Mouse (Mus musculus): ENCODE data around the gene Mia. TPM values are rescaled to one million over a fixed set of nuclear protein-coding genes. Genes with fewer than 3 reads are reported as not detected.

Gene Mia
- total RNA-seq, 4 experiments from 2014 or later, result 0.86 to 3.9 (median 2.5) TPM

GRCm38 (mm10) chr7:27161744-27162143, 19.2 kb downstream of the Mia start:
- DNase-seq (ENCODE audit: low spot score in 2 of 2), result no peak

- DNase-seq (ENCODE audit: low spot score in 2 of 2), result no peak
Measured at GRCm38 (mm10) chr7:27160921-27161320, 20.0 kb downstream of the Mia start.

- DNase-seq (ENCODE audit: low spot score in 2 of 2), result peak; percentile 87 to 90
Measured at GRCm38 (mm10) chr7:27159882-27160281, 21.1 kb downstream of the Mia start.

- DNase-seq (ENCODE audit: low spot score in 2 of 2), result no peak
Measured at GRCm38 (mm10) chr7:27159256-27159655, 21.7 kb downstream of the Mia start.

- DNase-seq (ENCODE audit: low spot score in 2 of 2), result no peak
Measured at GRCm38 (mm10) chr7:27158171-27158570, 22.8 kb downstream of the Mia start.

GRCm38 (mm10) chr7:27156005-27156404, 25.0 kb downstream of the Mia start:
- DNase-seq (ENCODE audit: low spot score in 2 of 2), result no peak

- no peak for DNase-seq (ENCODE audit: low spot score in 2 of 2)
Measured at GRCm38 (mm10) chr7:27153205-27153764, 27.7 kb downstream of the Mia start, which contains the start of gene Cyp2t4. Gene Cyp2t4, plus strand, starts transcription at chr7:27153714.

- no peak for DNase-seq (ENCODE audit: low spot score in 2 of 2)
Measured at GRCm38 (mm10) chr7:27136410-27136996, 44.5 kb downstream of the Mia start.

GRCm38 (mm10) chr7:27133757-27134156, 47.2 kb downstream of the Mia start:
- DNase-seq (ENCODE audit: low spot score in 2 of 2), result no peak

GRCm38 (mm10) chr7:27133156-27133555, 47.8 kb downstream of the Mia start:
- DNase-seq (ENCODE audit: low spot score in 2 of 2), result no peak

- DNase-seq (ENCODE audit: low spot score in 2 of 2), result peak in 1 of 2 experiments; percentile 61
Measured at GRCm38 (mm10) chr7:27132588-27132987, 48.4 kb downstream of the Mia start.

GRCm38 (mm10) chr7:27131387-27131786, 49.6 kb downstream of the Mia start:
- DNase-seq (ENCODE audit: low spot score in 2 of 2), result no peak

- no peak for DNase-seq (ENCODE audit: low spot score in 2 of 2)
Measured at GRCm38 (mm10) chr7:27130521-27131370, 50.2 kb downstream of the Mia start.

GRCm38 (mm10) chr7:27129811-27130210, 51.1 kb downstream of the Mia start:
- no peak for DNase-seq (ENCODE audit: low spot score in 2 of 2)

Small RNA genes within 50 kb of the gene (microRNA-seq; reads per million reads assigned to microRNA genes)
- gene Mir1191 (0 reads per million in 2 experiments), gene Mir3101 (0.32 to 0.51 reads per million in 2 experiments)

Other genes starting within 250 kb of the Mia start
- gene Cyp2a22, start 241.8 kb downstream of the Mia start, total RNA-seq (2022), result under 1 TPM in 1 of 4 experiments, not detected in 3; 0.17 TPM
- gene Cyp2a12, start 152.1 kb downstream of the Mia start, total RNA-seq (2022), result not detected
- gene Cyp2f2, start 61.2 kb downstream of the Mia start, total RNA-seq (2022), result under 1 TPM in 3 of 4 experiments, not detected in 1; 0.23 to 0.69 (median 0.56) TPM
- not detected for gene Cyp2t4, start 27.4 kb downstream of the Mia start, total RNA-seq (2022)
- 100 to 1,000 TPM in 3 of 4 experiments, 10 to 100 TPM in 1; 97.6 to 103 (median 102) TPM for gene Egln2, start 14.4 kb downstream of the Mia start, total RNA-seq (2022)
- 100 to 1,000 TPM in 2 of 4 experiments, 10 to 100 TPM in 2; 91.9 to 112 (median 102) TPM for gene Rab4b, start 2.3 kb downstream of the Mia start, total RNA-seq (2022)
- gene Gm21983, start 71 bp downstream of the Mia start, total RNA-seq (2022), result not detected
- gene BC024978, start 14.6 kb upstream of the Mia start, total RNA-seq (2022), result 10 to 100 TPM; 20.9 to 27.3 (median 25.7) TPM
- gene Snrpa, start 15.1 kb upstream of the Mia start, total RNA-seq (2022), result 100 to 1,000 TPM in 1 of 4 experiments, 10 to 100 TPM in 3; 82.0 to 108 (median 85.0) TPM
- 10 to 100 TPM; 10.6 to 13.5 (median 12.4) TPM for gene Itpkc, start 47.5 kb upstream of the Mia start, total RNA-seq (2022)
- 10 to 100 TPM; 38.9 to 48.4 (median 42.6) TPM for gene Coq8b, start 51.9 kb upstream of the Mia start, total RNA-seq (2022)
- gene Numbl, start 77.3 kb upstream of the Mia start, total RNA-seq (2022), result 100 to 1,000 TPM; 110 to 133 (median 125) TPM
- 10 to 100 TPM; 48.5 to 59.4 (median 57.9) TPM for gene Ltbp4, start 156.5 kb upstream of the Mia start, total RNA-seq (2022)
- gene Shkbp1, start 174.9 kb upstream of the Mia start, total RNA-seq (2022), result 10 to 100 TPM; 29.6 to 49.1 (median 34.1) TPM
- not detected for gene Gm20479, start 176.3 kb upstream of the Mia start, total RNA-seq (2022)